Mouse (Mus musculus): Measurements from ENCODE around the gene Ppp1r1b. TPM values are rescaled to one million over a fixed set of nuclear protein-coding genes. Genes with fewer than 3 reads are reported as not detected.
"Not testable (repeated sequence)": the region's sequence is repeated elsewhere in the genome, so short reads cannot be mapped to it uniquely, and the experiment has no call there.

The Ppp1r1b gene
- total RNA-seq, 2 experiments from 2014 or later, result 0.20 to 0.29 TPM

GRCm38 (mm10) chr11:98366290-98366689, 18.1 kb downstream of the Ppp1r1b start:
- intact Hi-C loops (cut with DNase I; ENCODE audit: low total_unique reads), result no loop called here
- no peak for DNase-seq

GRCm38 (mm10) chr11:98367171-98367862, 19.1 kb downstream of the Ppp1r1b start:
- DNase-seq, result no peak
- intact Hi-C loops (cut with DNase I; ENCODE audit: low total_unique reads), result no loop called here

GRCm38 (mm10) chr11:98367863-98368186, 19.6 kb downstream of the Ppp1r1b start:
- DNase-seq, result no peak
- intact Hi-C loops (cut with DNase I; ENCODE audit: low total_unique reads), result no loop called here

GRCm38 (mm10) chr11:98369337-98369736, 21.1 kb downstream of the Ppp1r1b start:
- intact Hi-C loops (cut with DNase I; ENCODE audit: low total_unique reads), result no loop called here
- DNase-seq, result no peak

GRCm38 (mm10) chr11:98370588-98370987, 22.4 kb downstream of the Ppp1r1b start:
- DNase-seq, result no peak
- intact Hi-C loops (cut with DNase I; ENCODE audit: low total_unique reads), result no loop called here

GRCm38 (mm10) chr11:98371556-98372240, 23.5 kb downstream of the Ppp1r1b start:
- no peak for DNase-seq
- intact Hi-C loops (cut with DNase I; ENCODE audit: low total_unique reads), result no loop called here

- intact Hi-C loops (cut with DNase I; ENCODE audit: low total_unique reads), result no loop called here
- DNase-seq, result peak; percentile 60
Observed at GRCm38 (mm10) chr11:98372406-98372805, 24.2 kb downstream of the Ppp1r1b start.

GRCm38 (mm10) chr11:98373244-98373643, 25.0 kb downstream of the Ppp1r1b start:
- intact Hi-C loops (cut with DNase I; ENCODE audit: low total_unique reads), result no loop called here
- DNase-seq, result no peak

GRCm38 (mm10) chr11:98374266-98374665, 26.1 kb downstream of the Ppp1r1b start:
- DNase-seq, result no peak
- intact Hi-C loops (cut with DNase I; ENCODE audit: low total_unique reads), result no loop called here

- no peak for DNase-seq
- intact Hi-C loops (cut with DNase I; ENCODE audit: low total_unique reads), result no loop called here
Observed at GRCm38 (mm10) chr11:98376756-98377155, 28.6 kb downstream of the Ppp1r1b start.

- peak; percentile 64 for DNase-seq
- intact Hi-C loops (cut with DNase I; ENCODE audit: low total_unique reads), result no loop called here
Observed at GRCm38 (mm10) chr11:98377787-98378186, 29.6 kb downstream of the Ppp1r1b start.

GRCm38 (mm10) chr11:98379379-98379778, 31.2 kb downstream of the Ppp1r1b start:
- intact Hi-C loops (cut with DNase I; ENCODE audit: low total_unique reads), result no loop called here
- DNase-seq, result no peak

- no peak for DNase-seq
- intact Hi-C loops (cut with DNase I; ENCODE audit: low total_unique reads), result no loop called here
Observed at GRCm38 (mm10) chr11:98380106-98380505, 31.9 kb downstream of the Ppp1r1b start.

GRCm38 (mm10) chr11:98381651-98382050, 33.4 kb downstream of the Ppp1r1b start:
- DNase-seq, result no peak
- intact Hi-C loops (cut with DNase I; ENCODE audit: low total_unique reads), result no loop called here

- DNase-seq; intact Hi-C loops (cut with DNase I; ENCODE audit: low total_unique reads): not testable (repeated sequence)
Observed at GRCm38 (mm10) chr11:98382405-98382804, 34.2 kb downstream of the Ppp1r1b start.

- DNase-seq, result no peak
- intact Hi-C loops (cut with DNase I; ENCODE audit: low total_unique reads), result no loop called here
Observed at GRCm38 (mm10) chr11:98383261-98384030, 35.2 kb downstream of the Ppp1r1b start, which contains the start of gene Tcap. Gene Tcap (plus strand): TSS chr11:98383811.

GRCm38 (mm10) chr11:98384216-98384615, 36.0 kb downstream of the Ppp1r1b start:
- intact Hi-C loops (cut with DNase I; ENCODE audit: low total_unique reads), result no loop called here
- no peak for DNase-seq

GRCm38 (mm10) chr11:98384721-98385637, 36.8 kb downstream of the Ppp1r1b start:
- peak; percentile 77 for DNase-seq
- intact Hi-C loops (cut with DNase I; ENCODE audit: low total_unique reads), result loop anchor here (5.0 kb wide), 1 partner anchor 38 kb away; the partner anchor contains the start of gene Ppp1r1b

Data from gastrocnemius, postnatal 14 days (tissue).